Mouse (Mus musculus): ENCODE data around the gene Pold4. TPM values are rescaled to one million over a fixed set of nuclear protein-coding genes. Genes with fewer than 3 reads are reported as not detected.

Pold4 gene
- polyA plus RNA-seq, 1 experiment from 2014 or later, result 13.1 TPM

- H3K27me3 ChIP-seq, result peaks cover 26% of the 10 kb centered on the region
- no peak overlapping the region for H3K9ac ChIP-seq
- no peak overlapping the region for H3K4me2 ChIP-seq
- no peak overlapping the region for H3K4me3 ChIP-seq (replicated peaks)
- no peaks in the 10 kb centered on the region for H3K9me3 ChIP-seq (replicated peaks)
- H3K36me3 ChIP-seq (replicated peaks), result peaks cover 5% of the 10 kb centered on the region; the same call in 1 of the 2 replicates
- no peak overlapping the region for H3K27ac ChIP-seq (replicated peaks)
- WGBS (ENCODE audit: insufficient replicate concordance), result 76% methylated on average over 9 of the region's 9 CpGs
- ATAC-seq (ENCODE audit: insufficient read depth), result no peak
- H3K4me1 ChIP-seq (replicated peaks), result peaks cover 23% of the 10 kb centered on the region
Measured at GRCm38 (mm10) chr19:4280425-4280824, 48.7 kb downstream of the Pold4 start.

GRCm38 (mm10) chr19:4282898-4283553 is 51.3 kb downstream of the Pold4 start, which contains the start of gene Ankrd13d:
Gene Ankrd13d, minus strand, starts transcription at chr19:4283137.
- WGBS (ENCODE audit: insufficient replicate concordance), result under 1% methylated on average over 50 of the region's 50 CpGs
- peak; percentile 82 for ATAC-seq (ENCODE audit: insufficient read depth)
- Histone ChIP-seq H3K4me3 (replicated peaks) (peak within 1 kb of the TSS; percentile 63), H3K4me1 (replicated peaks) (peaks cover 26% of the 10 kb centered on the region), H3K9ac (peak within 1 kb of the TSS; percentile 40; the same call in 1 of the 2 replicates), H3K4me2 (peak within 1 kb of the TSS; percentile 84), H3K27me3 (peaks cover 26% of the 10 kb centered on the region), H3K27ac (replicated peaks) (peak within 1 kb of the TSS; percentile 48), H3K36me3 (replicated peaks) (peaks cover 31% of the 10 kb centered on the region), H3K9me3 (replicated peaks) (no peaks in the 10 kb centered on the region)

Small RNA genes lying within 50 kb of the gene (microRNA-seq; reads per million reads assigned to microRNA genes)
- gene Gm26115 (not detected), gene Mir6985 (not detected)

Other genes with a start within 250 kb of the Pold4 start
- gene Acy3, start 245.3 kb upstream of the Pold4 start, polyA plus RNA-seq (2015; fragmentation: Nextera tagmentation; extraction: Ambion mirVana), result 10.8 and 11.1 TPM in 2 replicates
- gene Tbx10, start 239.1 kb upstream of the Pold4 start, polyA plus RNA-seq (2015; fragmentation: Nextera tagmentation; extraction: Ambion mirVana), result 0.21 and 0.33 TPM in 2 replicates
- 13.3 and 13.8 TPM in 2 replicates for gene Nudt8, start 231.3 kb upstream of the Pold4 start, polyA plus RNA-seq (2015; fragmentation: Nextera tagmentation; extraction: Ambion mirVana)
- 0.45 and 0.48 TPM in 2 replicates for gene Gm49405, start 231.3 kb upstream of the Pold4 start, polyA plus RNA-seq (2015; fragmentation: Nextera tagmentation; extraction: Ambion mirVana)
- gene Doc2g, start 228.6 kb upstream of the Pold4 start, polyA plus RNA-seq (2015; fragmentation: Nextera tagmentation; extraction: Ambion mirVana), result 0.38 and 0.78 TPM in 2 replicates
- gene Ndufv1, start 219.1 kb upstream of the Pold4 start, polyA plus RNA-seq (2015; fragmentation: Nextera tagmentation; extraction: Ambion mirVana), result 152 and 163 TPM in 2 replicates
- gene Gstp1, start 193.9 kb upstream of the Pold4 start, polyA plus RNA-seq (2015; fragmentation: Nextera tagmentation; extraction: Ambion mirVana), result 752 and 794 TPM in 2 replicates
- gene Gstp2, start 185.9 kb upstream of the Pold4 start, polyA plus RNA-seq (2015; fragmentation: Nextera tagmentation; extraction: Ambion mirVana), result 7.7 and 8.0 TPM in 2 replicates
- gene Gstp3, start 172.3 kb upstream of the Pold4 start, polyA plus RNA-seq (2015; fragmentation: Nextera tagmentation; extraction: Ambion mirVana), result 77.6 and 97.4 TPM in 2 replicates
- gene Cabp2, start 150.3 kb upstream of the Pold4 start, polyA plus RNA-seq (2015; fragmentation: Nextera tagmentation; extraction: Ambion mirVana), result 0.29 and 0.38 TPM in 2 replicates
- gene Cdk2ap2, start 134.7 kb upstream of the Pold4 start, polyA plus RNA-seq (2015; fragmentation: Nextera tagmentation; extraction: Ambion mirVana), result 115 and 127 TPM in 2 replicates
- gene Pitpnm1, start 131.9 kb upstream of the Pold4 start, polyA plus RNA-seq (2015; fragmentation: Nextera tagmentation; extraction: Ambion mirVana), result 6.0 and 7.9 TPM in 2 replicates
- gene Aip, start 106.0 kb upstream of the Pold4 start, polyA plus RNA-seq (2015; fragmentation: Nextera tagmentation; extraction: Ambion mirVana), result 35.8 and 38.3 TPM in 2 replicates
- not detected in 2 replicates for gene Gpr152, start 92.1 kb upstream of the Pold4 start, polyA plus RNA-seq (2015; fragmentation: Nextera tagmentation; extraction: Ambion mirVana)
- gene Cabp4, start 87.9 kb upstream of the Pold4 start, polyA plus RNA-seq (2015; fragmentation: Nextera tagmentation; extraction: Ambion mirVana), result 0.13 TPM in 2 replicates
- 71.8 and 77.5 TPM in 2 replicates for gene Coro1b, start 83.3 kb upstream of the Pold4 start, polyA plus RNA-seq (2015; fragmentation: Nextera tagmentation; extraction: Ambion mirVana)
- 15.6 and 17.5 TPM in 2 replicates for gene Ptprcap, start 78.3 kb upstream of the Pold4 start, polyA plus RNA-seq (2015; fragmentation: Nextera tagmentation; extraction: Ambion mirVana)
- 32.8 and 34.2 TPM in 2 replicates for gene Rps6kb2, start 68.5 kb upstream of the Pold4 start, polyA plus RNA-seq (2015; fragmentation: Nextera tagmentation; extraction: Ambion mirVana)
- 0.64 and 0.76 TPM in 2 replicates for gene Carns1, start 56.4 kb upstream of the Pold4 start, polyA plus RNA-seq (2015; fragmentation: Nextera tagmentation; extraction: Ambion mirVana)
- gene Tbc1d10c, start 40.6 kb upstream of the Pold4 start, polyA plus RNA-seq (2015; fragmentation: Nextera tagmentation; extraction: Ambion mirVana), result 5.5 and 7.0 TPM in 2 replicates
- 414 and 425 TPM in 2 replicates for gene Ppp1ca, start 39.8 kb upstream of the Pold4 start, polyA plus RNA-seq (2015; fragmentation: Nextera tagmentation; extraction: Ambion mirVana)
- 15.6 and 16.5 TPM in 2 replicates for gene Rad9a, start 30.2 kb upstream of the Pold4 start, polyA plus RNA-seq (2015; fragmentation: Nextera tagmentation; extraction: Ambion mirVana)
- gene Clcf1, start 17.7 kb upstream of the Pold4 start, polyA plus RNA-seq (2015; fragmentation: Nextera tagmentation; extraction: Ambion mirVana), result 0.38 and 0.56 TPM in 2 replicates
- gene AC109138.7, start 17.5 kb upstream of the Pold4 start, polyA plus RNA-seq (2015; fragmentation: Nextera tagmentation; extraction: Ambion mirVana), result not detected in 2 replicates
- gene Ssh3, start 37.3 kb downstream of the Pold4 start, polyA plus RNA-seq (2015; fragmentation: Nextera tagmentation; extraction: Ambion mirVana), result 2.0 and 2.3 TPM in 2 replicates
- gene Ankrd13d, start 51.2 kb downstream of the Pold4 start, polyA plus RNA-seq (2015; fragmentation: Nextera tagmentation; extraction: Ambion mirVana), result 0.90 and 1.5 TPM in 2 replicates
- gene Grk2, start 74.3 kb downstream of the Pold4 start, polyA plus RNA-seq (2015; fragmentation: Nextera tagmentation; extraction: Ambion mirVana), result 12.4 and 13.2 TPM in 2 replicates
- 12.9 and 13.1 TPM in 2 replicates for gene Kdm2a, start 166.4 kb downstream of the Pold4 start, polyA plus RNA-seq (2015; fragmentation: Nextera tagmentation; extraction: Ambion mirVana)
- gene Rhod, start 207.5 kb downstream of the Pold4 start, polyA plus RNA-seq (2015; fragmentation: Nextera tagmentation; extraction: Ambion mirVana), result 7.9 and 8.5 TPM in 2 replicates
- 0.12 and 0.33 TPM in 2 replicates for gene Syt12, start 245.5 kb downstream of the Pold4 start, polyA plus RNA-seq (2015; fragmentation: Nextera tagmentation; extraction: Ambion mirVana)

Measured in liver, embryonic 15.5 days (tissue).